8 mouse cellular contexts compared by ENCODE assay signal in genomic region chr5:90588708-90589595, GRCm38 (mm10). TPM values are rescaled to one million over a fixed set of nuclear protein-coding genes. Genes with fewer than 3 reads are reported as not detected.
A peak's percentile ranks its signal among the peaks of the same experiment; 100 is the strongest.
DNase-seq lines count a peak whose midpoint lies in the region; ATAC-seq lines count a peak whose summit lies in the region.

No protein-coding gene starts in this region.

- peak overlapping the region; percentile 65 for H3K4me2 ChIP-seq in hindbrain, embryonic 13.5 days
- peak overlapping the region; percentile 76 for H3K4me2 ChIP-seq in lung, embryonic 16.5 days (ENCODE audit: low read depth, low read length)

- DNase-seq in T-cell, adult 2 months (ENCODE audit: low spot score) = peak; percentile 31
- peak; percentile 88 to 92 for DNase-seq in cerebellum, postnatal 10 days
- DNase-seq in frontal cortex, adult 2 months (ENCODE audit: extremely low spot score in 1 of 2, low spot score in 1 of 2) = peak; percentile 75 to 96
- DNase-seq in layer of hippocampus, postnatal 10 days (ENCODE audit: low spot score in 2 of 2) = peak; percentile 84 to 87
- DNase-seq in ovary, postnatal 10 days (ENCODE audit: low spot score) = peak; percentile 30
- DNase-seq in thymus, postnatal 36 days = peak; percentile 28 to 32

- H3K4me3 ChIP-seq in hindbrain, embryonic 13.5 days = peak overlapping the region; percentile 43
- peak overlapping the region; percentile 44 for H3K4me3 ChIP-seq in lung, embryonic 16.5 days (ENCODE audit: low read length)

- H3K36me3 ChIP-seq in hindbrain, embryonic 13.5 days = no peaks in the 10 kb centered on the region
- H3K36me3 ChIP-seq in lung, embryonic 16.5 days (ENCODE audit: control insufficient read depth, insufficient read depth, low read length) = no peaks in the 10 kb centered on the region

- 0 out of 2 replicates have a peak, but pooled peaks cover 2% of the 10 kb centered on the region for H3K4me1 ChIP-seq in hindbrain, embryonic 13.5 days (replicated peaks)
- H3K4me1 ChIP-seq in lung, embryonic 16.5 days (replicated peaks; ENCODE audit: control insufficient read depth, insufficient read depth, low read length) = no peaks in the 10 kb centered on the region; the same call in 1 of the 2 replicates

- no peak overlapping the region for H3K27ac ChIP-seq in hindbrain, embryonic 13.5 days
- H3K27ac ChIP-seq in lung, embryonic 16.5 days (ENCODE audit: low read length) = no peak overlapping the region

- H3K9ac ChIP-seq in hindbrain, embryonic 13.5 days = peak overlapping the region; percentile 60
- H3K9ac ChIP-seq in lung, embryonic 16.5 days (ENCODE audit: low read length) = peak overlapping the region; percentile 65

- ATAC-seq in hindbrain, embryonic 13.5 days (ENCODE audit: low FRiP score) = peak; percentile 77
- peak; percentile 46 for ATAC-seq in lung, embryonic 16.5 days (ENCODE audit: low read depth)

- WGBS in hindbrain, embryonic 13.5 days = 24% methylated on average over 25 of the region's 25 CpGs
- 22% methylated on average over 25 of the region's 25 CpGs for WGBS in lung, embryonic 16.5 days

- H3K27me3 ChIP-seq in hindbrain, embryonic 13.5 days = no peaks in the 10 kb centered on the region
- no peaks in the 10 kb centered on the region for H3K27me3 ChIP-seq in lung, embryonic 16.5 days (ENCODE audit: control insufficient read depth, insufficient read depth, low read depth, low read length)

- no peaks in the 10 kb centered on the region for H3K9me3 ChIP-seq in hindbrain, embryonic 13.5 days
- no peaks in the 10 kb centered on the region for H3K9me3 ChIP-seq in lung, embryonic 16.5 days (ENCODE audit: control insufficient read depth, low read length)

RNA-seq across cellular contexts. Expression of gene 5830473C10Rik, which starts 28.0 kb away (rescaled TPM):
- 0.04 and 0.10 TPM in 2 replicates for polyA plus RNA-seq in frontal cortex, adult 2 months (2012; rRNA removed)
- polyA plus RNA-seq in hindbrain, embryonic 13.5 days (2015; fragmentation: Nextera tagmentation; extraction: Ambion mirVana) = not detected in 2 replicates
- total RNA-seq in layer of hippocampus, postnatal 10 days (2021) = under 1 TPM in 1 of 2 experiments, not detected in 1; 0.21 TPM
- polyA plus RNA-seq in lung, embryonic 16.5 days (2015; fragmentation: Nextera tagmentation; extraction: Ambion mirVana) = 0.10 TPM in 1 of 2 replicates, not detected in the other

RNA-seq across cellular contexts. Expression of gene Rassf6, which starts 51.5 kb away (rescaled TPM):
- 0.32 and 0.34 TPM in 2 replicates for polyA plus RNA-seq in frontal cortex, adult 2 months (2012; rRNA removed)
- 0.87 and 1.0 TPM in 2 replicates for polyA plus RNA-seq in hindbrain, embryonic 13.5 days (2015; fragmentation: Nextera tagmentation; extraction: Ambion mirVana)
- 1 to 10 TPM; 1.0 to 1.8 TPM for total RNA-seq in layer of hippocampus, postnatal 10 days (2021)
- polyA plus RNA-seq in lung, embryonic 16.5 days (2015; fragmentation: Nextera tagmentation; extraction: Ambion mirVana) = 4.0 and 4.1 TPM in 2 replicates

Comparison
In these comparisons a context has a peak if more than half of its experiments do, and no peak if none do; other contexts are left out.
1. DNase-seq: peak in every context shown above with its lines; median percentile 90 in cerebellum, postnatal 10 days; 86 in frontal cortex, adult 2 months; 86 in layer of hippocampus, postnatal 10 days; 31 in T-cell, adult 2 months; 30 in ovary, postnatal 10 days; 30 in thymus, postnatal 36 days.